Mouse (Mus musculus) stomach, embryonic 14.5 days (tissue): ENCODE data around the gene 2310034G01Rik. TPM values are rescaled to one million over a fixed set of nuclear protein-coding genes. Genes with fewer than 3 reads are reported as not detected.
A peak's percentile ranks its signal among the peaks of the same experiment; 100 is the strongest.

ENCODE experiments used
- ATAC-seq: fragments of 200-750 bp; cut with Nextera tagmentation; 2 replicates; pipeline ENCODE4 v1.8.0; 2017; ENCODE audit warnings: low read depth, moderate TSS enrichment; ENCODE audit not compliant: insufficient number of reproducible peaks, insufficient read depth, low FRiP score
- H3K27ac ChIP-seq: fragments of 300-500 bp; sonication (generic); 2 replicates; pipeline ENCODE4 v1.5.1; 2014; ENCODE audit warnings: mild to moderate bottlenecking, low read length, moderate library complexity, mixed read lengths
- H3K27me3 ChIP-seq: fragments of 300-500 bp; sonication (generic); 2 replicates; pipeline ENCODE4 v1.6.1; 2014; ENCODE audit warnings: low read length, control low read depth, mixed read lengths; ENCODE audit not compliant: control insufficient read depth, insufficient read depth
- H3K36me3 ChIP-seq: fragments of 300-500 bp; sonication (generic); 2 replicates; pipeline ENCODE4 v1.6.1; 2014; ENCODE audit warnings: mild to moderate bottlenecking, control low read depth, low read length, moderate library complexity, mixed read lengths; ENCODE audit not compliant: control insufficient read depth, insufficient read depth
- H3K4me1 ChIP-seq: fragments of 300-500 bp; sonication (generic); 2 replicates; pipeline ENCODE4 v1.6.1; 2014; ENCODE audit warnings: low read length, control low read depth, mixed read lengths; ENCODE audit not compliant: control insufficient read depth, insufficient read depth
- H3K4me2 ChIP-seq: fragments of 300-500 bp; sonication (generic); replicated peaks from 2 replicates; pipeline ENCODE4 v1.6.1; 2014; ENCODE audit warnings: low read depth, low read length, control low read depth
- H3K4me3 ChIP-seq: fragments of 300-500 bp; sonication (generic); 2 replicates; pipeline ENCODE4 v1.5.1; 2014; ENCODE audit warnings: low read depth, low read length, control low read depth
- H3K9ac ChIP-seq: fragments of 300-500 bp; sonication (generic); replicated peaks from 2 replicates; pipeline ENCODE4 v1.6.1; 2014; ENCODE audit warnings: low read depth, mild to moderate bottlenecking, control low read depth, low read length, moderate library complexity, mixed read lengths
- H3K9me3 ChIP-seq: fragments of 300-500 bp; sonication (generic); 2 replicates; pipeline ENCODE4 v1.6.1; 2016; ENCODE audit warnings: low read depth, low read length, control low read depth; ENCODE audit not compliant: control insufficient read depth
- WGBS: fragments of 180-500 bp; shearing (Covaris S2); extraction: QIAGEN DNeasy Blood & Tissue Kit; methylation state at CpG from one replicate; pipeline ENCODE4 v1.1.7; 2014; 5-methylcytosine and 5-hydroxymethylcytosine counted together
- polyA plus RNA-seq: library from polyadenylated mRNA; unstranded; fragments of >200 nt; fragmentation: Nextera tagmentation; extraction: Ambion mirVana; gene quantifications from 2 replicates; pipeline ENCODE4 v1.2.1, GENCODE M21; 2014

The 2310034G01Rik gene
- polyA plus RNA-seq, 1 experiment from 2014 or later: 2.1 TPM

GRCm38 (mm10) chr19:46338331-46338936 is 11.7 kb downstream of the 2310034G01Rik start, which contains the start of gene Cuedc2:
Cuedc2 (minus strand) TSS chr19:46338702.
- H3K4me3 ChIP-seq: peak within 1 kb of the TSS; percentile 59
- peak; percentile 89 for ATAC-seq
- no peaks in the 10 kb centered on the region for H3K36me3 ChIP-seq
- no peaks in the 10 kb centered on the region for H3K9me3 ChIP-seq
- peaks cover 9% of the 10 kb centered on the region; the same call in 1 of the 2 replicates for H3K4me1 ChIP-seq
- no peaks in the 10 kb centered on the region for H3K27me3 ChIP-seq
- peak within 1 kb of the TSS; percentile 49 for H3K9ac ChIP-seq
- peak within 1 kb of the TSS; percentile 21 for H3K27ac ChIP-seq
- H3K4me2 ChIP-seq: peak within 1 kb of the TSS; percentile 62
- under 1% methylated on average over 31 of the region's 31 CpGs for WGBS

GRCm38 (mm10) chr19:46337719-46338330 is 12.3 kb downstream of the 2310034G01Rik start:
- peak overlapping the region; percentile 49 for H3K9ac ChIP-seq
- H3K9me3 ChIP-seq: no peaks in the 10 kb centered on the region
- H3K27me3 ChIP-seq: no peaks in the 10 kb centered on the region
- H3K4me1 ChIP-seq: peaks cover 9% of the 10 kb centered on the region; the same call in 1 of the 2 replicates
- peak overlapping the region; percentile 59 for H3K4me3 ChIP-seq
- peak overlapping the region; percentile 62 for H3K4me2 ChIP-seq
- no peak overlapping the region for H3K27ac ChIP-seq
- ATAC-seq: no peak; the same call in 1 of the 2 replicates
- H3K36me3 ChIP-seq: no peaks in the 10 kb centered on the region
- WGBS: 38% methylated on average over 15 of the region's 15 CpGs

DNA sequence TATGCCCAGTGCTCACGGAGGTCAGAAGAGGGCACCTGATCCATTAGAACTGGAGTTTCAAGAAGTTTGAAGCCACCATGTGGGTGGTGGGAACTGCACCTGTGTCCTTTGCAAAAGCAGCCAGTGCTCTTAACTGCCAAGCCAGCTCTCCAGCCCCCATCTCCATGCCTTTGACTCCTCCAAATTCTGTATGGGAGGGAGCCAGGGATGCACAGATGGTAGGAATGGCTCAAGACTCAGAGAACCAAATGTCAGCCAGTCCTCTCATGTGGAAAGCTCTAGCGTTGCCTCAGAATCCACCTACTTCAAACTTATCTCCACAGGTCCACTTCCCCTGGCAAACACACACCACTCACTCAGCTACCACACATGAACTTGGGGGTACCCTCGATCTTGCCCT is 16.2 kb downstream of the 2310034G01Rik start:
- H3K4me1 ChIP-seq: peaks cover 16% of the 10 kb centered on the region
- 88% methylated on average over 3 of the region's 3 CpGs for WGBS

GRCm38 (mm10) chr19:46332721-46333339 is 17.3 kb downstream of the 2310034G01Rik start:
- Histone ChIP-seq H3K4me1 (peaks cover 14% of the 10 kb centered on the region), H3K36me3 (peaks cover 11% of the 10 kb centered on the region), H3K9ac (no peak overlapping the region), H3K4me2 (no peak overlapping the region), H3K27me3 (no peaks in the 10 kb centered on the region), H3K27ac (no peak overlapping the region), H3K9me3 (no peaks in the 10 kb centered on the region), H3K4me3 (no peak overlapping the region)
- WGBS: 70% methylated on average over 7 of the region's 7 CpGs
- ATAC-seq: no peak

More for the DNA sequence above, 16.2 kb downstream of the 2310034G01Rik start:
- H3K27ac ChIP-seq: no peak overlapping the region
- H3K4me2 ChIP-seq: no peak overlapping the region
- no peak overlapping the region for H3K9ac ChIP-seq
- H3K27me3 ChIP-seq: no peaks in the 10 kb centered on the region
- no peak overlapping the region for H3K4me3 ChIP-seq
- H3K9me3 ChIP-seq: no peaks in the 10 kb centered on the region
- no peak for ATAC-seq
- H3K36me3 ChIP-seq: peaks cover 11% of the 10 kb centered on the region

- WGBS: 78% methylated on average over 3 of the region's 3 CpGs
- Histone ChIP-seq H3K36me3 (peaks cover 11% of the 10 kb centered on the region), H3K9me3 (no peaks in the 10 kb centered on the region), H3K27me3 (0 out of 2 replicates have a peak, but pooled peaks cover under 1% of the 10 kb centered on the region), H3K9ac (no peak overlapping the region), H3K27ac (no peak overlapping the region), H3K4me3 (no peak overlapping the region), H3K4me1 (peaks cover 14% of the 10 kb centered on the region), H3K4me2 (no peak overlapping the region)
- ATAC-seq: no peak
Measured at GRCm38 (mm10) chr19:46331936-46332335, 18.2 kb downstream of the 2310034G01Rik start.

DNA sequence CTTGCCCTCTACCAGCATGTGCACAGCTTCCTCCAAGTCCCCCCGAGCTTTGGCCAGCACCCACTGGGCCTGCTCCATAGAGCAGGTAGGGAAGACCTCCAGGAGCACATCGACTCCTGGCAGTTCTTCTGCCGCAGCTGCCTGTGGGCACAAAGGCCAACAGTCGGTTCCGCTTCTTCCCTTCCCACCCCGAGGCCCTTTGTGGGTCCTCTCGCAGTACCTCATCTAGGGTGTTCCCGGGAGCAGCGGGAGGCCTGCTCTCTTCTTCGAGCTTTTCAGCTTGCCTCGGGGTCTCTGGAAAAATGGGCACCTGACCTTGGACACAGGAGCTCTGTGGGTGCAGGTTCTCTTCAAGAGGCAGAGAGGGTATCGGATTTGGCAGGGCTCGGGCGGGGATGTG is 18.8 kb downstream of the 2310034G01Rik start:
- WGBS: 87% methylated on average over 14 of the region's 14 CpGs
- H3K4me3 ChIP-seq: no peak overlapping the region
- H3K4me2 ChIP-seq: no peak overlapping the region
- ATAC-seq: no peak
- H3K36me3 ChIP-seq: peaks cover 11% of the 10 kb centered on the region
- H3K27me3 ChIP-seq: peaks cover 6% of the 10 kb centered on the region; the same call in 1 of the 2 replicates
- H3K4me1 ChIP-seq: peaks cover 19% of the 10 kb centered on the region
- H3K9ac ChIP-seq: no peak overlapping the region
- H3K27ac ChIP-seq: no peak overlapping the region
- no peaks in the 10 kb centered on the region for H3K9me3 ChIP-seq

GRCm38 (mm10) chr19:46330696-46331095 is 19.4 kb downstream of the 2310034G01Rik start:
- ATAC-seq: no peak
- peaks cover 11% of the 10 kb centered on the region for H3K36me3 ChIP-seq
- H3K4me2 ChIP-seq: no peak overlapping the region
- no peaks in the 10 kb centered on the region for H3K9me3 ChIP-seq
- H3K4me3 ChIP-seq: no peak overlapping the region
- WGBS: 97% methylated on average over 12 of the region's 12 CpGs
- H3K9ac ChIP-seq: no peak overlapping the region
- H3K27me3 ChIP-seq: peaks cover 7% of the 10 kb centered on the region; the same call in 1 of the 2 replicates
- peaks cover 19% of the 10 kb centered on the region for H3K4me1 ChIP-seq
- H3K27ac ChIP-seq: no peak overlapping the region

DNA sequence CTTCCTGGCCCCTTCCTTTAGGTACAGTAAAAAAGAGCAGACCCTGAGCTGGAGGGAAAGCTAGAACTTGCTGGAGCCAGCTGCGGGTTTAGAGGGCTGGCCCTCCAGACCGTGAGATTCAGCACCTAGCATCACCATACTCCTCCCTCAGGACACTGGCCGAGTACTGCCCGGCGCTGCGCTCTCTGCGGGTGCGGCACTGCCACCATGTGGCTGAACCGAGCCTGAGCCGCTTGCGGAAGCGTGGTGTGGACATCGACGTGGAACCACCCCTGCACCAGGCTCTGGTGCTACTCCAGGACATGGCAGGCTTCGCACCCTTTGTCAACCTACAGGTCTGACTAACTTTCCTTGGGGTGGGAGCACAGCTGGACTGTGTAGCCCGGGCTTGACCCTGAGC is 20.2 kb downstream of the 2310034G01Rik start:
- Histone ChIP-seq H3K9me3 (no peaks in the 10 kb centered on the region), H3K27me3 (peaks cover 9% of the 10 kb centered on the region), H3K9ac (no peak overlapping the region), H3K36me3 (peaks cover 11% of the 10 kb centered on the region), H3K4me2 (peak overlapping the region; percentile 100; the same call in 1 of the 2 replicates), H3K27ac (no peak overlapping the region), H3K4me1 (peaks cover 19% of the 10 kb centered on the region), H3K4me3 (peak overlapping the region; percentile 69; the same call in 1 of the 2 replicates)
- WGBS: 5% methylated on average over 16 of the region's 16 CpGs
- peak; percentile 62 for ATAC-seq
